Mouse (Mus musculus) frontal cortex, postnatal 25 days (tissue): ENCODE measurements around the gene Fgfr2.

ENCODE experiments used
- DNase-seq, 2 experiments: peaks; one replicate each; pipeline ENCODE4 v3.0.0; 2022; ENCODE audit warnings: low spot score in 2 of 2

The Fgfr2 gene

GRCm38 (mm10) chr7:130854684-130855292, 2268.4 kb downstream of the Fgfr2 start:
- DNase-seq = no peak

GRCm38 (mm10) chr7:130847164-130847718, 2275.9 kb downstream of the Fgfr2 start:
- DNase-seq = no peak

- no peak for DNase-seq
Measured at GRCm38 (mm10) chr7:130839380-130840100, 2283.6 kb downstream of the Fgfr2 start.

- DNase-seq = no peak
Measured at GRCm38 (mm10) chr7:130838658-130839025, 2284.5 kb downstream of the Fgfr2 start.

- DNase-seq = no peak
Measured at GRCm38 (mm10) chr7:130837941-130838657, 2285.1 kb downstream of the Fgfr2 start.

- DNase-seq = no peak
Measured at GRCm38 (mm10) chr7:130836066-130836465, 2287.1 kb downstream of the Fgfr2 start.

GRCm38 (mm10) chr7:130834958-130835861, 2287.9 kb downstream of the Fgfr2 start:
- no peak for DNase-seq

- no peak for DNase-seq
Measured at GRCm38 (mm10) chr7:130834299-130834698, 2288.9 kb downstream of the Fgfr2 start.

GRCm38 (mm10) chr7:130831586-130831985, 2291.6 kb downstream of the Fgfr2 start:
- DNase-seq = no peak

GRCm38 (mm10) chr7:130828475-130828874, 2294.7 kb downstream of the Fgfr2 start:
- no peak for DNase-seq

- DNase-seq = no peak
Measured at GRCm38 (mm10) chr7:130827844-130828403, 2295.2 kb downstream of the Fgfr2 start.

- DNase-seq = peak in 1 of 2 experiments; percentile 44
Measured at GRCm38 (mm10) chr7:130827431-130827830, 2295.7 kb downstream of the Fgfr2 start.

GRCm38 (mm10) chr7:130826343-130826742, 2296.8 kb downstream of the Fgfr2 start:
- DNase-seq = no peak

- DNase-seq = no peak
Measured at GRCm38 (mm10) chr7:130823992-130824391, 2299.2 kb downstream of the Fgfr2 start.

- DNase-seq = no peak
Measured at GRCm38 (mm10) chr7:130819624-130820023, 2303.5 kb downstream of the Fgfr2 start.

GRCm38 (mm10) chr7:130818813-130819212, 2304.3 kb downstream of the Fgfr2 start:
- DNase-seq = no peak

GRCm38 (mm10) chr7:130816243-130816642, 2306.9 kb downstream of the Fgfr2 start:
- no peak for DNase-seq

- DNase-seq = no peak
Measured at GRCm38 (mm10) chr7:130815601-130816000, 2307.5 kb downstream of the Fgfr2 start.

- no peak for DNase-seq
Measured at GRCm38 (mm10) chr7:130812407-130812806, 2310.7 kb downstream of the Fgfr2 start.

- DNase-seq = no peak
Measured at GRCm38 (mm10) chr7:130810238-130810637, 2312.9 kb downstream of the Fgfr2 start.

- no peak for DNase-seq
Measured at GRCm38 (mm10) chr7:130808694-130809093, 2314.5 kb downstream of the Fgfr2 start.
